Mouse (Mus musculus): Measurements from ENCODE around the gene Ephx3. TPM values are rescaled to one million over a fixed set of nuclear protein-coding genes. Genes with fewer than 3 reads are reported as not detected.

The Ephx3 gene
- polyA plus RNA-seq (2015; fragmentation: Nextera tagmentation; extraction: Ambion mirVana), result 0.11 and 0.13 TPM in 2 replicates

DNA sequence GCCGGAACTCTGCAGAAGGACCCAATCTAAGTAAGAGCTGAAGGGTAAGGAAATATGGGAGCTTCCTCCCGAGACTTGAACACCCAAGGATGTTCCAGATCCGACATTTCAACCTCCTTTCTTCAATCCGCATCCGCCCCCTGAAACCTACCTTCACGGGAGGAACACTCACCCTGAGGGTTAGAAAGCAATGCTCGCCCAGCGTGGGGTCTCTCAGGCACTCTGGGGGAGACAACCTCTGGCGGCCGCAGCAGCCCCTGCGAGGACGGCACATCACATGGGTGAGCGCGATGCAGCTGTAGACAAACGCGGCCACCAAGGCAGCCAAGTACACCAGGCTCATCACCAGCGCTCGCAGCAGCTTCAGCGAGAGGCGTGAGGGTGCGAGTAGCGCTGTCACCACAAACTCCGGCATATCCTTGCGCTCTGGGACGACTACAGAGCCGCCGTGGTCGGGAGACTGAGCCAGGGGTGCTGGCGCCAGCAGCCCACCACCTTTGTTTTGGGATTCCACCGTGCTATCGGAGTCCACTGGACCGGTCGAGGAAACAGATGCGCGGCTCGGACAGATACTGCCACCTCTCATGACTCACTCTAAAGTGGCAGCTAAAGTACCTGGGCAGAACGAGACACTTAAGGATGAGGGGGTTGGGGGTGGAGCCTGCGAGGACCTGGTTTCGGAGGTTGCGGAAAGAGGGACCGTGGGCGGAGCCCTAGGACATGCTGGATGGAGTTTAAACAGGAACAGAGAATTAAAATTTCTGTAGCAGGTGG, at the start of gene Ephx3:
Ephx3 (minus strand) TSS at position 687 of the 774 bp plus-strand sequence.

DNA sequence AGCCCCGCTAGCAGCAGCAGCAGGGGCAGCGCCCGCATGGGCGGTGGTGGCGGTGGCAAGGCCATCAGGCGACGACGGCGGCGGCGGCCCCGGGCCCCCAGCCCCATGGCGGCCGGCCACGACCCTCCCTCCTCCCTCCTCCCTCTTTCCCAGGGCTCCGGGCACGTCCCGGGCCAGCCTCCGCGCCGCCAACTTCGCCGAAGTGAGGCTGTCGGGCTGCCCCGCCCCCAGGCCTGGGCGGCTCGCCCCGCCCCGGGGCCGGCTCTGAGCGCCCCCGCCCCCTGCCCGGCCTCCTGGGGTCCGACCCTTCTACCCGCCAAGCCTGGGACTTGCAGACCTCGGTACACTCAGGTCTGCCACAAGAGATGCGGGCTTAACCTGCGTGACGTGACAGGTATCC, 22.7 kb downstream of the Ephx3 start, which contains the start of gene Notch3:
Notch3 (minus strand) TSS at position 166 of the 400 bp plus-strand sequence.

Other genes with a start within 250 kb of the Ephx3 start
- 38.6 and 41.2 TPM in 2 replicates for gene Rrp1b, start 153.4 kb downstream of the Ephx3 start, polyA plus RNA-seq (2015; fragmentation: Nextera tagmentation; extraction: Ambion mirVana)
- gene Hsf2bp, start 153.2 kb downstream of the Ephx3 start, polyA plus RNA-seq (2015; fragmentation: Nextera tagmentation; extraction: Ambion mirVana), result 0.11 TPM in 2 replicates
- 2.6 and 3.6 TPM in 2 replicates for gene Notch3, start 22.7 kb downstream of the Ephx3 start, polyA plus RNA-seq (2015; fragmentation: Nextera tagmentation; extraction: Ambion mirVana)
- gene Brd4, start 95.2 kb upstream of the Ephx3 start, polyA plus RNA-seq (2015; fragmentation: Nextera tagmentation; extraction: Ambion mirVana), result 39.8 and 41.1 TPM in 2 replicates
- gene Akap8, start 131.7 kb upstream of the Ephx3 start, polyA plus RNA-seq (2015; fragmentation: Nextera tagmentation; extraction: Ambion mirVana), result 41.3 and 43.5 TPM in 2 replicates
- 46.0 and 54.6 TPM in 2 replicates for gene Akap8l, start 161.1 kb upstream of the Ephx3 start, polyA plus RNA-seq (2015; fragmentation: Nextera tagmentation; extraction: Ambion mirVana)
- 8.3 and 8.6 TPM in 2 replicates for gene Wiz, start 199.9 kb upstream of the Ephx3 start, polyA plus RNA-seq (2015; fragmentation: Nextera tagmentation; extraction: Ambion mirVana)
- 7.5 and 10.2 TPM in 2 replicates for gene Rasal3, start 214.0 kb upstream of the Ephx3 start, polyA plus RNA-seq (2015; fragmentation: Nextera tagmentation; extraction: Ambion mirVana)
- gene Pglyrp2, start 234.6 kb upstream of the Ephx3 start, polyA plus RNA-seq (2015; fragmentation: Nextera tagmentation; extraction: Ambion mirVana), result 0.57 and 0.84 TPM in 2 replicates